Mouse (Mus musculus) urinary bladder, postnatal 4 days (tissue): ENCODE measurements around the gene Timm8a2.

Experiments used
- DNase-seq, 2 experiments: peaks; one replicate each; pipeline ENCODE4 v3.0.0; 2021 to 2022; ENCODE audit warnings: low spot score in 2 of 2

Gene Timm8a2

GRCm38 (mm10) chr14:122011768-122012167 is 22.7 kb upstream of the Timm8a2 start:
- DNase-seq, result no peak

- DNase-seq, result no peak
Measured at GRCm38 (mm10) chr14:122012193-122012592, 22.3 kb upstream of the Timm8a2 start.

GRCm38 (mm10) chr14:122012814-122013213 is 21.7 kb upstream of the Timm8a2 start:
- no peak for DNase-seq

- no peak for DNase-seq
Measured at GRCm38 (mm10) chr14:122013417-122013951, 21.0 kb upstream of the Timm8a2 start.

- DNase-seq, result no peak
Measured at GRCm38 (mm10) chr14:122017958-122018357, 16.5 kb upstream of the Timm8a2 start.

- no peak for DNase-seq
Measured at GRCm38 (mm10) chr14:122019389-122019788, 15.1 kb upstream of the Timm8a2 start.

GRCm38 (mm10) chr14:122020567-122020966 is 13.9 kb upstream of the Timm8a2 start:
- DNase-seq, result no peak

GRCm38 (mm10) chr14:122023054-122023453 is 11.4 kb upstream of the Timm8a2 start:
- no peak for DNase-seq

- DNase-seq, result no peak
Measured at GRCm38 (mm10) chr14:122023928-122024327, 10.5 kb upstream of the Timm8a2 start.

- DNase-seq, result no peak
Measured at GRCm38 (mm10) chr14:122028926-122029745, 5.3 kb upstream of the Timm8a2 start.

GRCm38 (mm10) chr14:122029851-122030250 is 4.6 kb upstream of the Timm8a2 start:
- no peak for DNase-seq

GRCm38 (mm10) chr14:122032045-122032444 is 2.4 kb upstream of the Timm8a2 start:
- no peak for DNase-seq

- no peak for DNase-seq
Measured at GRCm38 (mm10) chr14:122035181-122035580, 707 bp downstream of the Timm8a2 start.

GRCm38 (mm10) chr14:122035860-122036259 is 1.4 kb downstream of the Timm8a2 start:
- no peak for DNase-seq

- no peak for DNase-seq
Measured at GRCm38 (mm10) chr14:122038874-122039647, 4.6 kb downstream of the Timm8a2 start.

GRCm38 (mm10) chr14:122041413-122041825 is 6.9 kb downstream of the Timm8a2 start:
- no peak for DNase-seq

GRCm38 (mm10) chr14:122042142-122042694 is 7.7 kb downstream of the Timm8a2 start:
- no peak for DNase-seq

- DNase-seq, result no peak
Measured at GRCm38 (mm10) chr14:122047784-122048183, 13.3 kb downstream of the Timm8a2 start.

- DNase-seq, result no peak
Measured at GRCm38 (mm10) chr14:122048816-122049215, 14.3 kb downstream of the Timm8a2 start.

- no peak for DNase-seq
Measured at GRCm38 (mm10) chr14:122052896-122053635, 18.6 kb downstream of the Timm8a2 start.

GRCm38 (mm10) chr14:122056871-122057270 is 22.4 kb downstream of the Timm8a2 start:
- no peak for DNase-seq

GRCm38 (mm10) chr14:122057941-122058346 is 23.5 kb downstream of the Timm8a2 start:
- DNase-seq, result no peak
